Mouse (Mus musculus) embryonic facial prominence, embryonic 10.5 days (tissue): ENCODE measurements around the gene Basp1. TPM values are rescaled to one million over a fixed set of nuclear protein-coding genes. Genes with fewer than 3 reads are reported as not detected.
A peak's percentile ranks its signal among the peaks of the same experiment; 100 is the strongest.

Source experiments
- DNase-seq: peaks from one replicate; pipeline ENCODE4 v3.0.0-alpha.2; 2017; ENCODE audit warnings: low spot score
- H3K27ac ChIP-seq: fragments of 300-500 bp; sonication (generic); replicated peaks from 2 replicates; pipeline ENCODE4 v1.5.1; 2016; ENCODE audit warnings: mild to moderate bottlenecking
- H3K27me3 ChIP-seq: fragments of 300-500 bp; sonication (generic); replicated peaks from 2 replicates; pipeline ENCODE4 v1.6.1; 2016; ENCODE audit warnings: low read depth, mild to moderate bottlenecking; ENCODE audit not compliant: poor library complexity, severe bottlenecking
- H3K36me3 ChIP-seq: fragments of 300-500 bp; sonication (generic); replicated peaks from 2 replicates; pipeline ENCODE4 v1.6.1; 2016; ENCODE audit warnings: mild to moderate bottlenecking, moderate library complexity
- H3K4me1 ChIP-seq: fragments of 300-500 bp; sonication (generic); 2 replicates; pipeline ENCODE4 v1.6.1; 2016
- H3K4me3 ChIP-seq: fragments of 300-500 bp; sonication (generic); 2 replicates; pipeline ENCODE4 v1.5.1; 2016; ENCODE audit warnings: mild to moderate bottlenecking, moderate library complexity
- H3K9me3 ChIP-seq: fragments of 300-500 bp; sonication (generic); 2 replicates; pipeline ENCODE4 v1.6.1; 2016; ENCODE audit warnings: mild to moderate bottlenecking
- WGBS: fragments of 180-500 bp; shearing (Covaris S2); methylation state at CpG from one replicate; pipeline ENCODE4 v1.1.7; 2016; 5-methylcytosine and 5-hydroxymethylcytosine counted together
- polyA plus RNA-seq: library from polyadenylated mRNA; unstranded; fragments of >200 nt; fragmentation: Nextera tagmentation; extraction: Ambion mirVana; gene quantifications from 2 replicates; pipeline ENCODE4 v1.2.1, GENCODE M21; 2016

Gene Basp1
- polyA plus RNA-seq, 1 experiment from 2014 or later = 48.4 TPM

DNA sequence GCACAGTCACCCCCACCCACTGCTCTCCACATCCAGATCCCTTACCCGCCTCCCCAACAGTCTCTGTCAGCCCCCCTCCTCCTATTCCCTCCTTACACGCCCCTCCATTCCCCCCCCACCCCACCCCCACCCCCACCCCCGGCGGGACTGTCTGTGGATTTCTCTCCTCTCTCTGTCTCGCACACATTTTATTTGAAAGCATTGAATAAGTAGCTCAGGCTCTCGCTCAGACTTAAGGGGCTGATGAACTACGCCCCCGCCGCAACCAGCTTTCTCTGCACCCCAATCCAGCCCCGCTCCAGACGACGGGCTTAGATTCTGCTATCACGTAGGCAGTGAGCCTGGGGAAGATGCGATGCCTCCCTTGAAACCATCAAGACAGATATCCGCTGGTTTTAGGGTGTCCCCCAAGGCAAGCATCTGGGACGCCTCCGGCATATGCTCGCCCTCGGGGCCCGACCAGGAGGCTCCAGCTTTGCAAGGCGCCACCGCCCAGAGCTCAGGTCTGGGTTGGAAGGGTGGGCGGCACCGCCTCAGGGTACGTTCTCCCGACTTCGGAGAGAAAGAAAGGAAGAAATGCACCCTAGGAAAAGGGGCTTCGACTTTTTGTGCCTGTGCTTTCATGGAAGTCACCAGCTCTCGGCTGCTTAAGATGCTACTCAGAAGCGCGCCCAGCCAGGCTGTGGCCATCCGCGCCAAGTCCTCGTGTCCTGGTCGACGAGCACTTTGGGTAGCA, 615 bp upstream of the Basp1 start:
- Histone ChIP-seq H3K27me3 (no peaks in the 10 kb centered on the region; the same call in 1 of the 2 replicates), H3K27ac (peak overlapping the region; percentile 95), H3K4me3 (peak overlapping the region; percentile 98), H3K9me3 (no peaks in the 10 kb centered on the region), H3K4me1 (peaks cover 46% of the 10 kb centered on the region), H3K36me3 (peaks cover 8% of the 10 kb centered on the region)
- DNase-seq = peak; percentile 78
- under 1% methylated on average over 36 of the region's 36 CpGs for WGBS

DNA sequence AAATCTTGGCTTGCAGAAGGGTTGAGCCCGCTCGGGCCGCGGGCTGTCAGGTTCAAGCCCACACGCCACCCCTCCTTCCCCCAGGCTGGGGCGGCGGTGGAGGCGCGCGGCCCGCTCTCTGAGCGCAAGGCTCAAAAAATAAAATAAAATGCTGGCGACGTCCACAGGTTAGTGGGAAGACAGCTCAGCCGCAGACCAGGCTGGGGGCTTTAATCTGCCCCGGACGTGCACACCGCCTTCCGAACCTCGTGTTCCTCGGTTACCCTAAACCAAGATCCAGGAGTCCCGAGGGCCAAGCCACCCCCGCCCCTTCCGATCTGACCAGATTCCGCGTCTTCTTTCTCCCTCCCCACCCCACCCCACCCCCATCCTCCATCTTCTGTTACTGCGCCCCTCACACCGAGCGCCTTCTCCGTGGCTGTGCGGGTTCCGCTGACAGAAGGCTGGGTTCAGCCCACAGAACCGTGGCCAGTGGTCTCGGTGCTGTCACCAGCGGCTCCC, 753 bp downstream of the Basp1 start:
- peak overlapping the region; percentile 98 for H3K4me3 ChIP-seq
- H3K9me3 ChIP-seq = no peaks in the 10 kb centered on the region
- under 1% methylated on average over 35 of the region's 35 CpGs for WGBS
- H3K4me1 ChIP-seq = peaks cover 44% of the 10 kb centered on the region
- DNase-seq = peak; percentile 82
- no peaks in the 10 kb centered on the region for H3K27me3 ChIP-seq
- H3K36me3 ChIP-seq = peaks cover 21% of the 10 kb centered on the region
- peak overlapping the region; percentile 95 for H3K27ac ChIP-seq

DNA sequence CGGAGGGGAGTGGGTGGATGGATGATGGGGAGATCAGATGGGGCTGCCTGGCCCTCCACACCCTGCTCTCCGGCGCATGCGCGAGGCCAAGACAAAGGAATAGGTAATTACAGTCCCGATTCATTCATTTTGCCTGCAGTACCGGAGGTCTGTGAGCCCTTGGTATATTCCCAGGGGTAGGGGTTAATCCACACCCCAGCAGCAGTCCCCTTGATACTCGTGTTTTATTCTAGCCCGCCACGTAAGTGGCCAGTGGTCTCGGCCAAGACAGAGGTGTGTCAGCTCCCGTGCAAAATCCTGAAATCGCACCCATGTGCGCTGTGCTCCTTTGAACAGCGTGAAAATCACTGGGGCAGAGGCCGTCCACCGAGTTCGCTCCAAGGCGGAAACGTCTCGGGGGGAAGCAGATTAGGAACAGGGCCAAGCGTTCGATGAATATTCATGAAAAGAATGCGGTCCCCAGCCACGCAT, 1.4 kb downstream of the Basp1 start:
- WGBS = under 1% methylated on average over 25 of the region's 25 CpGs
- Histone ChIP-seq H3K27me3 (no peaks in the 10 kb centered on the region), H3K27ac (peak overlapping the region; percentile 95), H3K9me3 (no peaks in the 10 kb centered on the region), H3K36me3 (peaks cover 27% of the 10 kb centered on the region), H3K4me1 (peaks cover 38% of the 10 kb centered on the region), H3K4me3 (peak overlapping the region; percentile 98)
- DNase-seq = peak; percentile 91

DNA sequence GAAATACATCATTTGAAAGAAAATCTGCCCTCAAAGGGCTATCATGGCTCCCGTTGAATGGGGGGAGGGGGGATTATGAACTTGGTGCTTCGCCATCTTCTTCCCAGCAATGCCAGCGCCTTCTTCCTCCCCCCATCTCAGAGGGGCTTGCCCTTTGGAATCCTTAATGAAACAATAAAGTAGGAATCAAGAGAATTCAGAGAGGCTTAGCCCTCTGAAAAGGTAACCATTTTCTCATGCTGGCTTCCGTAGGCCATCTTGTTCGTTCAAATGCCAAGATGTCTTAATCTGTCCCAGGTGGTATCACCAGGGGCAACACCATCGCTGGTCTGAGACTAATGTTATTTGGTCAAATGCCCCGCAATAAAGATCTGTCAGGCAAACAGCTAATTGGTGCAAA, 2.1 kb downstream of the Basp1 start:
- H3K4me3 ChIP-seq = peak overlapping the region; percentile 98

DNA sequence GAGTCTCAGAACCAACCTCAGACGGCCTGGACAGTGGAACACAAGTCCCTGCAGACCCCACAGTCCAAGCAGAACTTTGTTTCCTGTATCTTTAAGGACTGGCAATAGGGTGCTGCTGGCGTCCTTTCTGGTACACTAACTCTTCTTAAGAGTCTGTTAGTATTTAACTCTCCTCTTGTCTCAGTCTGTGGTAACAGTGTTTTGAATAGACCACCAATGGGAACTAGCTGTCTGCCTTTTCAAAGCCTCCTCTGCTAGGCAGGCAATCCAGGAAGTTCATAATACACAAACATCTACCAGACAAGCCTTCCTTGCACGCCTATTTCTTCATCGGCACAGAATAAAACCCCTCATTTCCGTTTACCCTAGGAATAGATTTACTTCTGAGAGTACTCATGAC, 7.6 kb downstream of the Basp1 start:
- no peak overlapping the region for H3K4me3 ChIP-seq
- WGBS = 86% methylated on average over 5 of the region's 5 CpGs
- no peaks in the 10 kb centered on the region for H3K27me3 ChIP-seq
- peaks cover 21% of the 10 kb centered on the region for H3K4me1 ChIP-seq
- H3K36me3 ChIP-seq = peaks cover 80% of the 10 kb centered on the region
- no peak for DNase-seq
- H3K27ac ChIP-seq = no peak overlapping the region
- H3K9me3 ChIP-seq = no peaks in the 10 kb centered on the region

More for the DNA sequence above, 2.1 kb downstream of the Basp1 start:
- H3K36me3 ChIP-seq = peaks cover 27% of the 10 kb centered on the region
- 42% methylated on average over 7 of the region's 7 CpGs for WGBS
- H3K4me1 ChIP-seq = peaks cover 38% of the 10 kb centered on the region
- peak; percentile 49 for DNase-seq
- no peaks in the 10 kb centered on the region for H3K9me3 ChIP-seq
- peak overlapping the region; percentile 95 for H3K27ac ChIP-seq
- H3K27me3 ChIP-seq = no peaks in the 10 kb centered on the region

DNA sequence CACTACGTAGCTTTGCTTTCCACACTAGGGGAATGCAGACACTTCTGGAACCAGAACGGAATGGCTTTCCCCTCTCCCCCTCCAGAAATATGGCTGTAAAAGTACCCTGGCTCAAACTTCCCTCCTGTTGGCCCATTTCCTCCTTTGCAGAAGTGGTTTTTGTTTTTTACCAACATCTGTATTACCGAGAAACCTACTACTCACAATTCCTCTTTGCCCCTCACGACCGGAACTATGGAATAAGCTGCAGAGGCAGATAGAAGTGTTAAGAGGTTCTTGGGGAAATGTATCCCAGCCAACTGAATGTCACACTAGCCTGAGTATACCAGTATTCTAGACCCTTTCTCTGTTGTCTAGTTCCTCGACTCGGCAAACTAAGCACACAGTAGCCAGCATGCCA, 9.7 kb downstream of the Basp1 start:
- Histone ChIP-seq H3K27ac (no peak overlapping the region), H3K4me3 (no peak overlapping the region), H3K27me3 (no peaks in the 10 kb centered on the region), H3K9me3 (no peaks in the 10 kb centered on the region), H3K4me1 (peaks cover 21% of the 10 kb centered on the region), H3K36me3 (peaks cover 90% of the 10 kb centered on the region)
- DNase-seq = no peak
- 92% methylated on average over 7 of the region's 7 CpGs for WGBS

DNA sequence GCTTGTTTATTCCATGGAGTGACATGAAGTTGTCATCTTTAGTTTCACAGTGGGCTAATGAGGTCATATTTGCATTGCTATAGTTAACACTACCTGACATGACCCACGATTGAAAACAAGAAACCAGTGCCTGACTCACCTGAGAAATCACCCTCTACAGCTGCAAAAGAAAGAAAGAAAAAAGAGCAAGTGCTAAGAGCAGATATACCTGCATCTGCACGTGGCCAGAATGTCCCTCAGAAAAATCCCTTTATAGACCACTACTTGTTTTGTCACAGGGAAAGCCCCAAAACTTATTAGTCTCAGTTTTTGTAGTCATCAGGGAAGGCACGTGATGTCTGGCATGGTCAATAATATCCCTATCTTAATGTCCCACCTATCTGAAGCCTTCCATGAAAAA, 11.6 kb downstream of the Basp1 start:
- Histone ChIP-seq H3K9me3 (no peaks in the 10 kb centered on the region), H3K27me3 (no peaks in the 10 kb centered on the region), H3K36me3 (peaks cover 82% of the 10 kb centered on the region), H3K4me3 (no peak overlapping the region), H3K27ac (no peak overlapping the region), H3K4me1 (peaks cover 18% of the 10 kb centered on the region)
- 83% methylated on average over 3 of the region's 3 CpGs for WGBS
- DNase-seq = no peak

DNA sequence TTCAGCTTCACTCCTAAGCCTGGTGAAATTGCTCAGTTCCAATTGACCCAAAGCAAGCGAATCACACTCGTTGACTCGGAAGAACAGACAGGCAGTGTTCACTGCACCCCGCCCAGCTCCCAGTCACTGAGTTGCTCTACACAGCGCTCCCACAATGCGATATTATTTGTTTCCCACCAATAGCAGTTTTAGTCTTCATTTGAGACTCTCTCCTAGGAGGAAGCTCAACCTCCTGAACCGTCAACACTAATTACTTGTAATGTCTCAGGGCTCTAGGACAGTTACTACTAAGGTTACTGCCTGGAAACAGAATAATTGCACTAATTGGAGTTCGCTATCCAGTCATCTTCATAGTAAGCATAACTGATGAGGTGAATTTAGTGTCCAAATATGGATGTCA, 13.3 kb downstream of the Basp1 start:
- 69% methylated on average over 8 of the region's 8 CpGs for WGBS

DNA sequence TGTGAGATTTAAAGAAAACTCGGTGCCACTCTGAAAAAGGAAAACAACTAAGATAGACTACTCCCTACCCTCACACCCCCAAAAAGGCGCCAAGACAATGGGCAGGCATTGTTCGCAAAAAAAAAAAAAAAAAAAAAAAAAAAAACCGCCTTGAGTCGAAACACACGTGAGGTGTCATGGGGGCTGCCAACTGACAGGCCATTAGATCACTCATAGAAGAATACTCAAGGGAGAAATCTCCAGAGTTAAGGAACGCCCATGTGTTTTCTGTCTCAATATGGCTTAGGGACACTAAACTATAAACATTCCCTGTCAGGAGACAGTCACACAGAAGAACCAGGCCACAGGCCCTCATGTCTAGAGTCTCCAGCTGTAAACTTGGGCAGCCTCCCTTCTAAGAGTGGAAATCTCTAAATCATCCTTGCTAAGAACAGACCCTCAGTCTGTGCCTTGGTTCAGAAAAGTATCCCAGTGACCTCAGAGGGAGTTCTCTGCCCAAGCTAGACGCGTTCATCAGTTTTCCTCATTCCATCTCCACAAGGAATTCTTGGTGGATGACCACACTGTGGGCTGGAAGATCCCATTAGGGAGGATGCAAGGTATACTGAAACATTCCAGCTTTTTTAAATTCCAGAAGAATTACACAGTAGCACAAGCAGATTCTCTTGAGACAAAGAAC, 17.5 kb downstream of the Basp1 start:
- peaks cover 76% of the 10 kb centered on the region for H3K36me3 ChIP-seq

More for the DNA sequence above, 13.3 kb downstream of the Basp1 start:
- H3K36me3 ChIP-seq = peaks cover 82% of the 10 kb centered on the region
- H3K27me3 ChIP-seq = no peaks in the 10 kb centered on the region
- H3K4me3 ChIP-seq = no peak overlapping the region
- no peaks in the 10 kb centered on the region for H3K9me3 ChIP-seq
- DNase-seq = no peak
- H3K4me1 ChIP-seq = peaks cover 18% of the 10 kb centered on the region
- no peak overlapping the region for H3K27ac ChIP-seq

DNA sequence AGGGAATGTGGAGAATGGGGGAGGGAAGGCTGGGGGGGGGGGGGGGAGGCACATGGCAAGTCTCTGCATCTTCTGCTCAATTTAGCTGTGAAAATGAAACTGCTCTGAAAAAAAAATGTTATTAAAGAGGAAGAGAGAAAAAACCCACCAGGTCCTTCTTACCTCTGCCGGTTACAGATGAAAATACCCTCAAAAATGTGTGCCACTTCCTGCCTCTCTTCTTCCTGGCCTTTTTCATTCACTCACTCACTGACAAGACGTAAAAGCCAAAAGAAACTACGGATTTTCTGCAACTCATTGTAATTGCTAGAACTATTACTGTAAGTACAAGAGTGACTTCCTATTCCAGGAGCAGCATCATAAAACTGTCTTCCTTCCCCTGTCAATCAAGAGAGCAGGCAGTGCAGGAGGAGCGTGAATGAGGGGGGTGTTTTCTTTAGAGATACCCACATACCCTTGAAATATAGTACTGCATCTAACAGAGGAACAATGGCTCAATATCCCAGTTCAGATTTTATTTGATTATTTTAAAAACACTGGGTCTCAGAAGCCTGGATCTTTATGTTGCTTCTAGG, 21.0 kb downstream of the Basp1 start:
- Histone ChIP-seq H3K27ac (no peak overlapping the region), H3K9me3 (no peaks in the 10 kb centered on the region), H3K36me3 (peaks cover 79% of the 10 kb centered on the region), H3K4me3 (no peak overlapping the region), H3K27me3 (no peaks in the 10 kb centered on the region), H3K4me1 (no peaks in the 10 kb centered on the region)
- 86% methylated on average over 4 of the region's 4 CpGs for WGBS
- no peak for DNase-seq

More for the DNA sequence above, 17.5 kb downstream of the Basp1 start:
- Histone ChIP-seq H3K27ac (no peak overlapping the region), H3K4me1 (peaks cover 10% of the 10 kb centered on the region), H3K27me3 (no peaks in the 10 kb centered on the region), H3K9me3 (no peaks in the 10 kb centered on the region), H3K4me3 (no peak overlapping the region)
- DNase-seq = no peak
- 81% methylated on average over 9 of the region's 9 CpGs for WGBS

DNA sequence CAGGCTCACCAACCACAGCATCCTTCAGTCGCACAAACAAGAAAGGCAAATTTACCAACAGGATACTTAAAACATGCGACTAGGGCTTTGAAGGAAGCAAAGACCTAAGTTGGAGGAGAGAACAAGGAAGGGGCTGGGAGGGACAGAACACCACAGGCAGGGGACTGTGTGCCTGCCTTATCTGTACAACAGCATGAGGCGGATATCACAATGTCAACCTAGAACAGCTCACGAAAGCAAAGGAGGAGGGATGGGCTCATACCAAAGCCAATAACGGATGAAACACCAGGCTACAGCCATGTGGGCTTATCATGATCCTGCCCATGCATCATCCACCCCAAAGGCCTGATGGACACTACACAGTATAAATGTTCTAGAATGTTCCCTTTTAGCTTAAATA, 22.4 kb downstream of the Basp1 start:
- no peak overlapping the region for H3K4me3 ChIP-seq
- no peaks in the 10 kb centered on the region for H3K27me3 ChIP-seq
- H3K4me1 ChIP-seq = no peaks in the 10 kb centered on the region
- DNase-seq = no peak
- H3K27ac ChIP-seq = no peak overlapping the region
- no peaks in the 10 kb centered on the region for H3K9me3 ChIP-seq
- H3K36me3 ChIP-seq = peaks cover 87% of the 10 kb centered on the region
- 90% methylated on average over 5 of the region's 5 CpGs for WGBS

DNA sequence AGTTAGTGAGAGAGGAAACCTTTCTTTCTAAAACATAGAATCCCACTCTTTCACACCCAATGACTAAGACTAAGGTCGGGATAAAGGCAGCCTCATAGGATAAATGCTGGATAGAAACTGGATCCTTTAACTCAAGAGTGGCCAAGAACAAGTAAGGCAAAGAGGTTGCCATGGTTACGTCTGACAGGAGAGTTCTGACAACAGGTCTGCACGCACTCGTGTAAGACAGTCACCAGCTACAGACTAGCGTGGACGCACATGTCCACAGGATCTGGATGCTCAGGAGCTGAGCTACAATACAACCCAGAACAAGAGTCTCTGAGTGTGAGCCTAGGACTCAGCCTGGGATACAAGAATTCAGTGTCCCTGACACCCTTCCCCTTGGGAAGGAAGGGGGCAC, 26.0 kb downstream of the Basp1 start:
- H3K4me3 ChIP-seq = no peak overlapping the region
- no peaks in the 10 kb centered on the region for H3K4me1 ChIP-seq
- DNase-seq = no peak
- H3K27me3 ChIP-seq = no peaks in the 10 kb centered on the region
- H3K9me3 ChIP-seq = no peaks in the 10 kb centered on the region
- WGBS = 88% methylated on average over 6 of the region's 6 CpGs
- peaks cover 90% of the 10 kb centered on the region for H3K36me3 ChIP-seq
- no peak overlapping the region for H3K27ac ChIP-seq
